Mouse (Mus musculus) CD8-positive naive resting alpha-beta T cell, adult 2 months (primary cell): Measurements from ENCODE around the gene Eepd1.
"Not testable (repeated sequence)": the region's sequence is repeated elsewhere in the genome, so short reads cannot be mapped to it uniquely, and the experiment has no call there.

Experiments
- DNase-seq, 2 experiments: peaks; one replicate each; pipeline ENCODE4 v3.0.0; 2022; ENCODE audit warnings: low read depth in 2 of 2, low spot score in 2 of 2

Eepd1 gene

DNA sequence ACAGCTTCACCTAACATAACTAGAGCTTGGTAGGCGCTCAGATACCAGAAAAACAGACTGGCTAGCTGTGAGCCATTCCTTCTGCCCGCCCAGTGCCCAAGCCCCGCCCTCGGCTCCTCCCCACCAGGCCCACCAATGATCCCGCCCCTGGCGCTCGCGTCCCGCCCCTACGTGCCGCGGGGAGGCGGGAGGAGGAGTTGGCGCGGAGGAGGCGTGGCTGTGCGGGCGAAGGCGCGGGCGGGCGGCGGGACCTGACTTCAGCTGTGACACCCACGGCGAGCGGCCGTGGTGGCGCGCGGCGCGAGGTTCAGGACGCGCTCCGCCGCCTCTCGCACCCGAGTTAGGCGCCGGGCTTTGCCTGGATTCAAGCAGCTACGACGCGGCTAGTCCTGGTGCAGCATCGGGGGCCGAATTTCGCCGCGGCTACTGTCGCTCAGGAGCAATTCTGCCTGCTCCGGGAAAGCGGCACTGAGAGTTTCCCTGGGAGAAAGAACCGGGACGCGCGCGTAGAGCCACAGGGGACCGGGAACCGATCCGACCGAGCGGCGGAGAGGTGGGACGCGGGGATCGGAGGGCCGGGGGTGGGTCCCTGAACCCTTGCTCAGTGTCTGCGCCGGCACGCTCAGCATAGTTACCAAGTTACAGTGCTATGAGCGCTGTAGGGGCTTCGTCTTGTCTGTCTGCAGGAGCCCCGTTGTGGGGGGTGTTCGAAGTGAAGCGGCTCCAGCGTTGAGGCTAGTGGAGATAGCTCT, at the start of gene Eepd1:
Gene Eepd1, plus strand, starts transcription at position 204 of the 752 bp plus-strand sequence.
- peak; percentile 93 to 96 for DNase-seq

GRCm38 (mm10) chr9:25438836-25439235, 42.5 kb upstream of the Eepd1 start:
- no peak for DNase-seq

GRCm38 (mm10) chr9:25440046-25440445, 41.3 kb upstream of the Eepd1 start:
- not testable (repeated sequence) for DNase-seq

DNA sequence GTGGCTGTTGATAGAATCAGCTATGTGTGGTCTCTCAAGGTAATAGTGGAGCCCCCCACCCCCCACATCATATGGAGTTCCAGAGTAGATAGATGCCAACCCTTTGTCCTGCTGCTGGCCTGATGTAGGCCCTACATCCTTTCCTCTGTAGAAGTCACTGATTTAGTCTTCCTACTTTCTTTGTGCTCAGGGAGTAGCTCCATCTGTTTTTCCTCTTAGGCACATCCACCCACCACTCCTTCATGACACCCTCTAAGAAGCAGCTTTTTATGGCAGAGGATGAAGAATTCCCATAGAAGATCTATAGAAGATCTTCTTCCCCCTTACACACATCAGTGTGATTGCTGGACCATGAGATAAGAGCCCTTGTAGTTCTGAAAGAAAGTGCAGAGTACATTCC, 39.3 kb upstream of the Eepd1 start:
- no peak for DNase-seq

DNA sequence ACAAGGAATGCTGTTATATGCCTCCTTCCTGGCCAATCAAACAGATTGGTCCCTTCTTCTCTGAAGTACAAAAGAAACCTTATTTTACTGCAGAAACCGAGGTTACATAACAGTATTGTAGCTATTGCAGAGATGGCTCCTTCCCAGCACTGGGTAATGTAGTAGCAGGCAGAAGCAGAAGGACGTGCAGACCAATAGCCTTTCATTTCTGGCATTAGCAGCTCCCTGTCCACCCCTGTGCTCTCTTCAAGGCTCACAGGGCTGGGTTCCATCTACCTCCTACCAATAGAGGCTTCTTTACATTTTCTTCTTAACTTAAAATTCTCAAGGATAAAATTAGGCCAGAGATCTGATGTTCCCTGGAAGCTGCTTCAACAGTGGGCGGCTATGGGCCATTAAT, 38.3 kb upstream of the Eepd1 start:
- DNase-seq: no peak

- no peak for DNase-seq
Observed at GRCm38 (mm10) chr9:25443546-25443945, 37.8 kb upstream of the Eepd1 start.

GRCm38 (mm10) chr9:25450394-25450793, 31.0 kb upstream of the Eepd1 start:
- DNase-seq: no peak

- no peak for DNase-seq
Observed at GRCm38 (mm10) chr9:25455027-25455426, 26.3 kb upstream of the Eepd1 start.

- no peak for DNase-seq
Observed at GRCm38 (mm10) chr9:25460835-25461555, 20.4 kb upstream of the Eepd1 start.

- no peak for DNase-seq
Observed at GRCm38 (mm10) chr9:25464305-25464704, 17.0 kb upstream of the Eepd1 start.

- DNase-seq: no peak
Observed at GRCm38 (mm10) chr9:25479392-25480020, 1.8 kb upstream of the Eepd1 start.

DNA sequence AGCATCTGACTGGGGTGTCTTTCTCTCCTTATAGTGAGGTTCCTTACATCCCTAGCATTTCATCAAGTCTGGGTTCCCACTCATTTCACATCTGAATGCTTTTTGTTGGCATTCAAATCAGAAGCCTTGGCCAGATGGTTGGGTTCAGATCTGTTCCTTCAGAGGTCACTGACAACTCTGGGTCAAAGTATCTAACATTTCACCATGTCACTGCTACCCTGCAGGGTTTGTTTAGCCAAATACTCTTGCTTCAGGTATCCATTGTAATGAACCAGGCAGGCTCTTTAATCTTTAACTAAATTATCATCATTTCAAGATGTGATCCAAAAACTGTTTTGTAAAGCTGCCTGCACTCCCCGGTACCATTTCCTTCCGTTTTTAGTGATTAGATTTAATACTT, 671 bp upstream of the Eepd1 start:
- DNase-seq: no peak

DNA sequence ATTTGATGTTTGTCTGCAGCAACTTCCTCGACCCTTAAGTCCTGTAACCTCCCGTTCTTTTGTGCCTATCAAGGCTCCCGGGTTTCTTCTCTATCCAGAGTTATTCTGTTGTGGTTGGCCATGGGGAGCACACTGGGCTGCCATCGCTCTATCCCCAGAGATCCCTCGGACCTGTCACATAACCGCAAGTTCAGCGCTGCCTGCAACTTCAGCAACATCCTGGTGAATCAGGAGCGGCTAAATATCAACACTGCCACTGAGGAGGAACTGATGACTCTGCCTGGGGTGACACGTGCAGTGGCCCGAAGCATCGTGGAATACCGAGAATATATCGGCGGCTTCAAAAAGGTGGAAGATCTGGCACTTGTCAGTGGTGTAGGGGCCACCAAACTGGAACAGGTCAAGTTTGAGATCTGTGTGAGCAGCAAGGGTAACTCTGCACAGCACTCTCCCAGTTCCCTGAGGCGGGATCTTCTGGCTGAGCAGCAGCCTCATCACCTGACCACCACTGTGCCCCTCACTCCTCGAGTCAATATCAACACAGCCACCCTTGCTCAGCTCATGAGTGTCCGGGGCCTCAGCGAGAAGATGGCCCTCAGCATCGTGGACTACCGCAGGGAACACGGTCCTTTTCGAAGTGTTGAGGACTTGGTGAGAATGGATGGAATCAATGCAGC, 1.1 kb downstream of the Eepd1 start:
- DNase-seq: no peak

- no peak for DNase-seq
Observed at GRCm38 (mm10) chr9:25482999-25483347, 1.6 kb downstream of the Eepd1 start.

GRCm38 (mm10) chr9:25483931-25484618, 2.7 kb downstream of the Eepd1 start:
- DNase-seq: no peak

- no peak for DNase-seq
Observed at GRCm38 (mm10) chr9:25484619-25484986, 3.3 kb downstream of the Eepd1 start.

DNA sequence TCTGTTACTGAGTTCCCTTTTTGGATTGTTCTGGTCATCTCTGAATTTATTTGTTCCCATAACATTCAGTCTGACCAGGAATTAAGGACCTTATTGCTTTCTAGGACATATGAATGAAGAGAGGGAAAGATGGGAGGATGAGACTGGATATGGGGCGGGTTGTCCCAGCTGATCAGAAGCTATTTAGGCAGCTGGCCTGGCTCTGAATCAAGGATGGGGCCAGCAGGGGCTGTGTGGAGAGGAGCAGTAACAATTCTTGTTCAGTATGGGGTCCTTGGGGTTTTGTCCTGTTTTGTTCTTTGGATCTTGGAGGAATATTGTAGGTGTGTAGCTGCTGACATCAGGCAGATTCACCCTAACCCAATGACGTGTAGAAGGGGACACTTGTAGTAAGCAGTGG, 3.7 kb downstream of the Eepd1 start:
- DNase-seq: no peak

- DNase-seq: no peak
Observed at GRCm38 (mm10) chr9:25485406-25485805, 4.1 kb downstream of the Eepd1 start.

DNA sequence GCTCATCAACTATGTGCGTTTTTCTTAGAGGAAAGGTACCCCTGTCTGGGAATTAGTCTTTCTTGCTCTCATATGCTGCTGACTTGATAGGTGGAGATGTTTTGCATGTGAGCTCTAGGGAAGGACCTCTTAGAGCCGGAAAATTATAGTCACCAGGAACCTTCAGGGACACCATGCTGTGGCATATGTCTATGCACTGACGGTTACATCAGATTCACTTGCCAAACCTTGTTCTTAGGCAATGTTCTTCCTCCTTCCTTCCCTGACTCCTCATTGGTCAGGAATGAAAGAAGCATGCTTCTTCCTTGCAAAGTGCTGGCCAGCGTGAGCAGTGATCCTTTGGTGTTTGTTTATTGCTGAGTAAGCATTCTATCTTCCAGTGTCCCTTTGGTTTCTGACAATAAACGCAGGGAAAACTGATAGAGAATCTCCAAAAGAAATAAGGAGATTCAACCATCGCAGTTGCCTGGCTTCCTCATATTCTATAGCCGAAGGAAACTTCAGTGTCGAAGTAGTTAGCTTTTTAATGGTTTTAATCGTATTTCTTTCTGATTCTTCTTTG, 5.0 kb downstream of the Eepd1 start:
- DNase-seq: no peak

- no peak for DNase-seq
Observed at GRCm38 (mm10) chr9:25487446-25488110, 6.2 kb downstream of the Eepd1 start.
